Mouse (Mus musculus) megakaryocyte, embryonic 14.5 days (primary cell): Measurements from ENCODE around the gene Bmp4.

ENCODE experiments used
- FLI1 ChIP-seq: IDR thresholded peaks from 2 replicates; pipeline ENCODE4 v1.6.1; 2012; ENCODE audit warnings: low read length, inconsistent platforms, mixed read lengths
- GATA1 ChIP-seq: IDR thresholded peaks from 3 replicates; pipeline ENCODE4 v1.6.1; 2012; ENCODE audit warnings: mixed read lengths, low read length, inconsistent platforms, borderline replicate concordance

DNA sequence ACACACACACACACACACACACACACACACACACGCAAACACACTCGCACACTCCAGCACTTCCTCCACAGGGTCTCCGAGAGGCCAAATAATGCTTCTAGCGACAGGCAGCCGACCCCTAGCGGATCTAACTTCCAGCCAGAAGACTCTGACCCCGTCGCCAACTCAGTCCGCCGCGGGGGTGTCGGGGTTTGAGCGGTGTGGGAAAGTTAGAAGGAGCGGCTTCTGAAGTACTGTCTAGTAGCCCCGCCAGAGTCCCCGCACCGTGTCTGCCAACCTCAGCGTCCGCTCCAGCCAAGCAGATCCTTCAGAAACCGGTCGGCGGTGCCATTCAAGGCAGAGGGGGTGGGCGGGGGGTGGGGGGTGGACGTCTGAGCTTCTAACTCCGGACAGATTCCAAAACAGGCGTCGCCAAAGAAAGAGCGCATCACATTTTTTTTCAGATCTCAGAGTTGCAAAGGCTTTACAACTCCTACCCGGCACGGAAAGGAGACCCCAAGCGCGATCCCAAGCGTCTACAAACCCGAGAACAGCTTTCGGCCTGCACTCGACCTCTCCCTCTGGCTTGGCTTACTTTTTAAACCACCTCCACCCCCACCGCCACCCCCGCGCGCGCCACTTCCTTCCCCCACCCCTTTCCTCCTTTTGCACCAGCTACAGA, 2.5 kb downstream of the Bmp4 start:
- TF ChIP-seq FLI1, result no peak
- TF ChIP-seq GATA1, result no peak
